In genomic region chr4:124905971-124906822, GRCm38 (mm10) we compare ENCODE assay signal across 10 mouse cellular contexts. TPM values are rescaled to one million over a fixed set of nuclear protein-coding genes. Genes with fewer than 3 reads are reported as not detected.
A peak's percentile ranks its signal among the peaks of the same experiment; 100 is the strongest.
DNase-seq lines count a peak whose midpoint lies in the region; ATAC-seq and TF ChIP-seq lines count a peak whose summit lies in the region.
"Had no signal": no experiment of that assay in that cellular context is flagged by ENCODE, and none has a peak within 500 bp of the region (broad histone marks: within the 10 kb centered on the region; RNA-seq: fewer than 3 reads in every experiment).

No protein-coding gene starts in this region.

- TF ChIP-seq EP300 in ES-Bruce4 (IDR thresholded peaks at IDR 0.05; ENCODE audit: insufficient read depth, low read depth, low read length) = no peak

- H3K9me3 ChIP-seq in heart, embryonic 10.5 days = no peaks in the 10 kb centered on the region
- H3K9me3 ChIP-seq in ES-Bruce4 (replicated peaks; ENCODE audit: control insufficient read depth, insufficient read depth, low read length, poor library complexity, severe bottlenecking) = no peaks in the 10 kb centered on the region
- no peaks in the 10 kb centered on the region for H3K9me3 ChIP-seq in forebrain, embryonic 10.5 days
- no peaks in the 10 kb centered on the region for H3K9me3 ChIP-seq in liver, embryonic 11.5 days (ENCODE audit: control insufficient read depth, low read length)

- no peaks in the 10 kb centered on the region for H3K36me3 ChIP-seq in heart, embryonic 10.5 days
- no peaks in the 10 kb centered on the region for H3K36me3 ChIP-seq in ES-Bruce4 (ENCODE audit: control insufficient read depth, insufficient read depth, low read length, poor library complexity, severe bottlenecking)
- no peaks in the 10 kb centered on the region for H3K36me3 ChIP-seq in forebrain, embryonic 10.5 days (replicated peaks)
- H3K36me3 ChIP-seq in liver, embryonic 11.5 days (ENCODE audit: control insufficient read depth, insufficient read depth, low read length) = no peaks in the 10 kb centered on the region

- DNase-seq in heart, embryonic 10.5 days (ENCODE audit: low spot score) = no peak
- DNase-seq in heart, postnatal 36 days = no peak
- peak; percentile 76 for DNase-seq in forebrain, embryonic 10.5 days (ENCODE audit: extremely low spot score, low spot score)
- no peak for DNase-seq in liver, embryonic 11.5 days (ENCODE audit: low spot score)
- no peak for DNase-seq in cerebellum, postnatal 36 days
- DNase-seq in ovary, postnatal 10 days (ENCODE audit: low spot score) = no peak

- WGBS in heart, embryonic 10.5 days = 8% methylated on average over 21 of the region's 21 CpGs
- 5% methylated on average over 21 of the region's 21 CpGs for WGBS in forebrain, embryonic 10.5 days
- 13% methylated on average over 21 of the region's 21 CpGs for WGBS in liver, embryonic 11.5 days

- H3K27ac ChIP-seq in heart, embryonic 10.5 days = peak overlapping the region; percentile 63; the same call in 1 of the 2 replicates
- peak overlapping the region; percentile 62; the same call in 1 of the 2 replicates for H3K27ac ChIP-seq in ES-Bruce4 (ENCODE audit: insufficient read depth, low read length)
- peak overlapping the region; percentile 84 for H3K27ac ChIP-seq in forebrain, embryonic 10.5 days
- no peak overlapping the region for H3K27ac ChIP-seq in liver, embryonic 11.5 days (ENCODE audit: low read depth, low read length)

- intact Hi-C loops in heart, postnatal 36 days (cut with DNase I) = no loop called here

- H3K27me3 ChIP-seq in heart, embryonic 10.5 days (ENCODE audit: insufficient read depth, poor library complexity, severe bottlenecking) = peaks cover 42% of the 10 kb centered on the region
- no peaks in the 10 kb centered on the region for H3K27me3 ChIP-seq in ES-Bruce4 (ENCODE audit: control insufficient read depth, insufficient read depth, low read length, poor library complexity, severe bottlenecking)
- H3K27me3 ChIP-seq in forebrain, embryonic 10.5 days (ENCODE audit: poor library complexity, severe bottlenecking) = peaks cover 16% of the 10 kb centered on the region
- H3K27me3 ChIP-seq in liver, embryonic 11.5 days (replicated peaks; ENCODE audit: control insufficient read depth, insufficient read depth, low read length) = no peaks in the 10 kb centered on the region; the same call in 1 of the 2 replicates

- H3K4me3 ChIP-seq in heart, embryonic 10.5 days = peak overlapping the region; percentile 47
- H3K4me3 ChIP-seq in ES-Bruce4 (ENCODE audit: low read depth, low read length) = peak overlapping the region; percentile 62
- H3K4me3 ChIP-seq in forebrain, embryonic 10.5 days = peak overlapping the region; percentile 47
- no peak overlapping the region for H3K4me3 ChIP-seq in liver, embryonic 11.5 days (ENCODE audit: low read depth, low read length)
- H3K4me3 ChIP-seq: erythroblast, embryonic 14.5 days had no signal

- H3K4me1 ChIP-seq in heart, embryonic 10.5 days = peaks cover 23% of the 10 kb centered on the region
- peaks cover 6% of the 10 kb centered on the region for H3K4me1 ChIP-seq in ES-Bruce4 (ENCODE audit: control insufficient read depth, insufficient read depth, low read length)
- peaks cover 37% of the 10 kb centered on the region for H3K4me1 ChIP-seq in forebrain, embryonic 10.5 days
- H3K4me1 ChIP-seq in liver, embryonic 11.5 days (replicated peaks; ENCODE audit: control insufficient read depth, insufficient read depth, low read length) = peaks cover 7% of the 10 kb centered on the region

- peak overlapping the region; percentile 53 for H3K4me2 ChIP-seq in liver, embryonic 11.5 days

- TF ChIP-seq CTCF in ES-Bruce4 (IDR thresholded peaks at IDR 0.05; ENCODE audit: low read depth, low read length) = no peak

- no peak for ATAC-seq in liver, embryonic 11.5 days (replicated peaks; ENCODE audit: low FRiP score)
- no peak for ATAC-seq in inflammation-experienced regulatory T-cells, adult 6 months

- no peak for TF ChIP-seq POLR2A in ES-Bruce4 (IDR thresholded peaks at IDR 0.05; ENCODE audit: insufficient read depth, low read length)

- H3K9ac ChIP-seq in ES-Bruce4 (ENCODE audit: low read depth, poor library complexity, severe bottlenecking) = no peak overlapping the region
- no peak overlapping the region for H3K9ac ChIP-seq in liver, embryonic 11.5 days (ENCODE audit: low read depth, low read length)

RNA-seq across cellular contexts. Expression of gene Epha10, which starts 25.5 kb away (rescaled TPM):
- 0.08 TPM in 1 of 2 replicates, not detected in the other for polyA plus RNA-seq in heart, embryonic 10.5 days (2016; fragmentation: Nextera tagmentation; extraction: Ambion mirVana)
- not detected for total RNA-seq in heart, postnatal 36 days (2021)
- polyA plus RNA-seq in ES-Bruce4 (2011; ENCODE audit: insufficient read depth, insufficient read length, low read depth, missing spikeins) = 0.37 and 0.84 TPM in 2 replicates
- polyA plus RNA-seq in forebrain, embryonic 10.5 days (2016; fragmentation: Nextera tagmentation; extraction: Ambion mirVana) = 1.1 and 1.3 TPM in 2 replicates
- polyA plus RNA-seq in liver, embryonic 11.5 days (2014; fragmentation: Nextera tagmentation; extraction: Ambion mirVana) = 0.08 TPM in 1 of 2 replicates, not detected in the other
- polyA plus RNA-seq in inflammation-experienced regulatory T-cells, adult 6 months (2017; shearing (Covaris generic)) = not detected
- polyA plus RNA-seq: erythroblast, embryonic 14.5 days; small intestine, adult 2 months had no signal

RNA-seq across cellular contexts. Expression of gene 9930104L06Rik, which starts 30.7 kb away (rescaled TPM):
- polyA plus RNA-seq in heart, embryonic 10.5 days (2016; fragmentation: Nextera tagmentation; extraction: Ambion mirVana) = 11.6 and 12.7 TPM in 2 replicates
- 1 to 10 TPM; 6.6 to 9.1 TPM for total RNA-seq in heart, postnatal 36 days (2021)
- 9.5 and 15.2 TPM in 2 replicates for polyA plus RNA-seq in ES-Bruce4 (2011; ENCODE audit: insufficient read depth, insufficient read length, low read depth, missing spikeins)
- polyA plus RNA-seq in forebrain, embryonic 10.5 days (2016; fragmentation: Nextera tagmentation; extraction: Ambion mirVana) = 16.4 and 17.5 TPM in 2 replicates
- 3.5 and 4.1 TPM in 2 replicates for polyA plus RNA-seq in liver, embryonic 11.5 days (2014; fragmentation: Nextera tagmentation; extraction: Ambion mirVana)
- polyA plus RNA-seq in inflammation-experienced regulatory T-cells, adult 6 months (2017; shearing (Covaris generic)) = 10 to 100 TPM in 1 of 3 experiments, 1 to 10 TPM in 2; 7.3 to 13.8 (median 9.9) TPM

RNA-seq across cellular contexts. Expression of gene Cdca8, which starts 32.9 kb away (rescaled TPM):
- 147 and 176 TPM in 2 replicates for polyA plus RNA-seq in heart, embryonic 10.5 days (2016; fragmentation: Nextera tagmentation; extraction: Ambion mirVana)
- total RNA-seq in heart, postnatal 36 days (2021) = 1 to 10 TPM; 1.5 TPM
- 209 and 212 TPM in 2 replicates for polyA plus RNA-seq in ES-Bruce4 (2011; ENCODE audit: insufficient read depth, insufficient read length, low read depth, missing spikeins)
- 293 and 297 TPM in 2 replicates for polyA plus RNA-seq in forebrain, embryonic 10.5 days (2016; fragmentation: Nextera tagmentation; extraction: Ambion mirVana)
- 190 and 201 TPM in 2 replicates for polyA plus RNA-seq in liver, embryonic 11.5 days (2014; fragmentation: Nextera tagmentation; extraction: Ambion mirVana)
- polyA plus RNA-seq in inflammation-experienced regulatory T-cells, adult 6 months (2017; shearing (Covaris generic)) = 100 to 1,000 TPM in 1 of 3 experiments, 10 to 100 TPM in 2; 12.5 to 130 (median 20.4) TPM

RNA-seq across cellular contexts. Expression of gene Maneal, which starts 44.2 kb away (rescaled TPM):
- 0.09 and 0.11 TPM in 2 replicates for polyA plus RNA-seq in heart, embryonic 10.5 days (2016; fragmentation: Nextera tagmentation; extraction: Ambion mirVana)
- under 1 TPM; 0.14 to 0.22 TPM for total RNA-seq in heart, postnatal 36 days (2021)
- polyA plus RNA-seq in ES-Bruce4 (2011; ENCODE audit: insufficient read depth, insufficient read length, low read depth, missing spikeins) = 3.8 and 4.8 TPM in 2 replicates
- 2.3 and 2.6 TPM in 2 replicates for polyA plus RNA-seq in forebrain, embryonic 10.5 days (2016; fragmentation: Nextera tagmentation; extraction: Ambion mirVana)
- polyA plus RNA-seq in liver, embryonic 11.5 days (2014; fragmentation: Nextera tagmentation; extraction: Ambion mirVana) = 0.18 and 0.23 TPM in 2 replicates
- polyA plus RNA-seq in inflammation-experienced regulatory T-cells, adult 6 months (2017; shearing (Covaris generic)) = under 1 TPM; 0.30 to 0.88 (median 0.60) TPM
- polyA plus RNA-seq: erythroblast, embryonic 14.5 days had no signal

RNA-seq across cellular contexts. Expression of gene 1110065P20Rik, which starts 55.2 kb away (rescaled TPM):
- 45.0 and 58.0 TPM in 2 replicates for polyA plus RNA-seq in heart, embryonic 10.5 days (2016; fragmentation: Nextera tagmentation; extraction: Ambion mirVana)
- total RNA-seq in heart, postnatal 36 days (2021) = 10 to 100 TPM; 22.1 to 22.7 TPM
- 15.1 and 16.0 TPM in 2 replicates for polyA plus RNA-seq in ES-Bruce4 (2011; ENCODE audit: insufficient read depth, insufficient read length, low read depth, missing spikeins)
- polyA plus RNA-seq in forebrain, embryonic 10.5 days (2016; fragmentation: Nextera tagmentation; extraction: Ambion mirVana) = 39.3 and 42.9 TPM in 2 replicates
- polyA plus RNA-seq in liver, embryonic 11.5 days (2014; fragmentation: Nextera tagmentation; extraction: Ambion mirVana) = 25.5 and 26.2 TPM in 2 replicates
- 1 to 10 TPM; 4.3 to 4.7 (median 4.4) TPM for polyA plus RNA-seq in inflammation-experienced regulatory T-cells, adult 6 months (2017; shearing (Covaris generic))
